Mouse (Mus musculus): ENCODE data around the gene Arntl2. TPM values are rescaled to one million over a fixed set of nuclear protein-coding genes. Genes with fewer than 3 reads are reported as not detected.

The Arntl2 gene
- polyA plus RNA-seq, 2 experiments: 3.6 to 20.5 TPM

- Histone ChIP-seq H3K4me3 (replicated peaks; ENCODE audit: low read length) (no peak overlapping the region), H3K27ac (replicated peaks; ENCODE audit: low read depth, low read length) (no peak overlapping the region), H3K4me1 (ENCODE audit: control insufficient read depth, insufficient read depth, low read length) (no peaks in the 10 kb centered on the region), H3K9ac (ENCODE audit: low read depth, low read length, severe bottlenecking) (no peak overlapping the region), H3K36me3 (ENCODE audit: control insufficient read depth, insufficient read depth, low read length) (0 out of 2 replicates have a peak, but pooled peaks cover 6% of the 10 kb centered on the region), H3K9me3 (ENCODE audit: control insufficient read depth, low read length) (no peaks in the 10 kb centered on the region), H3K4me2 (replicated peaks; ENCODE audit: low read depth, low read length, severe bottlenecking) (no peak overlapping the region), H3K27me3 (ENCODE audit: control insufficient read depth, insufficient read depth, low read length) (no peaks in the 10 kb centered on the region)
- DNase-seq (ENCODE audit: low spot score): no peak
- TF ChIP-seq POLR2A (IDR thresholded peaks at IDR 0.05; ENCODE audit: borderline replicate concordance, extremely low read depth, insufficient read depth, insufficient read length): no peak
- WGBS: 24% methylated on average over 4 of the region's 4 CpGs
- ATAC-seq (ENCODE audit: low FRiP score, low read depth): no peak
Observed at GRCm38 (mm10) chr6:146835784-146836183, 39.9 kb downstream of the Arntl2 start.

GRCm38 (mm10) chr6:146837316-146837715 lies 41.5 kb downstream of the Arntl2 start:
- Histone ChIP-seq H3K9me3 (ENCODE audit: control insufficient read depth, low read length) (no peaks in the 10 kb centered on the region), H3K27ac (replicated peaks; ENCODE audit: low read depth, low read length) (no peak overlapping the region), H3K4me2 (replicated peaks; ENCODE audit: low read depth, low read length, severe bottlenecking) (no peak overlapping the region), H3K4me1 (ENCODE audit: control insufficient read depth, insufficient read depth, low read length) (no peaks in the 10 kb centered on the region), H3K27me3 (ENCODE audit: control insufficient read depth, insufficient read depth, low read length) (no peaks in the 10 kb centered on the region), H3K9ac (ENCODE audit: low read depth, low read length, severe bottlenecking) (no peak overlapping the region), H3K36me3 (ENCODE audit: control insufficient read depth, insufficient read depth, low read length) (0 out of 2 replicates have a peak, but pooled peaks cover 4% of the 10 kb centered on the region), H3K4me3 (replicated peaks; ENCODE audit: low read length) (no peak overlapping the region)
- no peak for ATAC-seq (ENCODE audit: low FRiP score, low read depth)
- WGBS: 83% methylated on average over 7 of the region's 7 CpGs
- TF ChIP-seq POLR2A (IDR thresholded peaks at IDR 0.05; ENCODE audit: borderline replicate concordance, extremely low read depth, insufficient read depth, insufficient read length): no peak
- no peak for DNase-seq (ENCODE audit: low spot score)

- Histone ChIP-seq H3K9ac (ENCODE audit: low read depth, low read length, severe bottlenecking) (no peak overlapping the region), H3K4me3 (replicated peaks; ENCODE audit: low read length) (no peak overlapping the region), H3K36me3 (ENCODE audit: control insufficient read depth, insufficient read depth, low read length) (no peaks in the 10 kb centered on the region), H3K4me2 (replicated peaks; ENCODE audit: low read depth, low read length, severe bottlenecking) (no peak overlapping the region), H3K27me3 (ENCODE audit: control insufficient read depth, insufficient read depth, low read length) (no peaks in the 10 kb centered on the region), H3K9me3 (ENCODE audit: control insufficient read depth, low read length) (no peaks in the 10 kb centered on the region), H3K27ac (replicated peaks; ENCODE audit: low read depth, low read length) (no peak overlapping the region), H3K4me1 (ENCODE audit: control insufficient read depth, insufficient read depth, low read length) (no peaks in the 10 kb centered on the region)
- ATAC-seq (ENCODE audit: low FRiP score, low read depth): no peak
- WGBS: 91% methylated on average over 5 of the region's 5 CpGs
- DNase-seq (ENCODE audit: low spot score): no peak
- TF ChIP-seq POLR2A (IDR thresholded peaks at IDR 0.05; ENCODE audit: borderline replicate concordance, extremely low read depth, insufficient read depth, insufficient read length): no peak
Observed at GRCm38 (mm10) chr6:146838366-146838765, 42.5 kb downstream of the Arntl2 start.

- no peaks in the 10 kb centered on the region for H3K27me3 ChIP-seq (ENCODE audit: control insufficient read depth, insufficient read depth, low read length)
- H3K27ac ChIP-seq (replicated peaks; ENCODE audit: low read depth, low read length): no peak overlapping the region
- H3K4me3 ChIP-seq (replicated peaks; ENCODE audit: low read length): no peak overlapping the region
- WGBS: 84% methylated on average over 4 of the region's 4 CpGs
- DNase-seq (ENCODE audit: low spot score) (no peak), ATAC-seq (ENCODE audit: low FRiP score, low read depth) (no peak)
- no peak overlapping the region for H3K4me2 ChIP-seq (replicated peaks; ENCODE audit: low read depth, low read length, severe bottlenecking)
- no peaks in the 10 kb centered on the region for H3K36me3 ChIP-seq (ENCODE audit: control insufficient read depth, insufficient read depth, low read length)
- TF ChIP-seq POLR2A (IDR thresholded peaks at IDR 0.05; ENCODE audit: borderline replicate concordance, extremely low read depth, insufficient read depth, insufficient read length): no peak
- no peaks in the 10 kb centered on the region for H3K9me3 ChIP-seq (ENCODE audit: control insufficient read depth, low read length)
- H3K9ac ChIP-seq (ENCODE audit: low read depth, low read length, severe bottlenecking): no peak overlapping the region
- no peaks in the 10 kb centered on the region for H3K4me1 ChIP-seq (ENCODE audit: control insufficient read depth, insufficient read depth, low read length)
Observed at GRCm38 (mm10) chr6:146838863-146839262, 43.0 kb downstream of the Arntl2 start.

- ATAC-seq (ENCODE audit: low FRiP score, low read depth) (no peak), DNase-seq (ENCODE audit: low spot score) (no peak)
- Histone ChIP-seq H3K4me3 (replicated peaks; ENCODE audit: low read length) (no peak overlapping the region), H3K27ac (replicated peaks; ENCODE audit: low read depth, low read length) (no peak overlapping the region), H3K4me1 (ENCODE audit: control insufficient read depth, insufficient read depth, low read length) (no peaks in the 10 kb centered on the region), H3K36me3 (ENCODE audit: control insufficient read depth, insufficient read depth, low read length) (no peaks in the 10 kb centered on the region), H3K27me3 (ENCODE audit: control insufficient read depth, insufficient read depth, low read length) (no peaks in the 10 kb centered on the region), H3K9me3 (ENCODE audit: control insufficient read depth, low read length) (no peaks in the 10 kb centered on the region), H3K9ac (ENCODE audit: low read depth, low read length, severe bottlenecking) (no peak overlapping the region), H3K4me2 (replicated peaks; ENCODE audit: low read depth, low read length, severe bottlenecking) (no peak overlapping the region)
- no peak for TF ChIP-seq POLR2A (IDR thresholded peaks at IDR 0.05; ENCODE audit: borderline replicate concordance, extremely low read depth, insufficient read depth, insufficient read length)
- WGBS: 87% methylated on average over 6 of the region's 6 CpGs
Observed at GRCm38 (mm10) chr6:146844867-146845266, 49.0 kb downstream of the Arntl2 start.

GRCm38 (mm10) chr6:146845347-146845746 lies 49.5 kb downstream of the Arntl2 start:
- 80% methylated on average over 5 of the region's 5 CpGs for WGBS
- no peak overlapping the region for H3K9ac ChIP-seq (ENCODE audit: low read depth, low read length, severe bottlenecking)
- H3K9me3 ChIP-seq (ENCODE audit: control insufficient read depth, low read length): no peaks in the 10 kb centered on the region
- no peak for TF ChIP-seq POLR2A (IDR thresholded peaks at IDR 0.05; ENCODE audit: borderline replicate concordance, extremely low read depth, insufficient read depth, insufficient read length)
- ATAC-seq (ENCODE audit: low FRiP score, low read depth) (no peak), DNase-seq (ENCODE audit: low spot score) (no peak)
- no peaks in the 10 kb centered on the region for H3K36me3 ChIP-seq (ENCODE audit: control insufficient read depth, insufficient read depth, low read length)
- no peak overlapping the region for H3K4me2 ChIP-seq (replicated peaks; ENCODE audit: low read depth, low read length, severe bottlenecking)
- no peak overlapping the region for H3K4me3 ChIP-seq (replicated peaks; ENCODE audit: low read length)
- H3K27ac ChIP-seq (replicated peaks; ENCODE audit: low read depth, low read length): no peak overlapping the region
- H3K4me1 ChIP-seq (ENCODE audit: control insufficient read depth, insufficient read depth, low read length): no peaks in the 10 kb centered on the region
- H3K27me3 ChIP-seq (ENCODE audit: control insufficient read depth, insufficient read depth, low read length): no peaks in the 10 kb centered on the region
